Mouse (Mus musculus): ENCODE results near the gene Wfdc9. TPM values are rescaled to one million over a fixed set of nuclear protein-coding genes. Genes with fewer than 3 reads are reported as not detected.

Wfdc9 gene
- polyA plus RNA-seq (2012; rRNA removed), result not detected in 2 replicates

DNA sequence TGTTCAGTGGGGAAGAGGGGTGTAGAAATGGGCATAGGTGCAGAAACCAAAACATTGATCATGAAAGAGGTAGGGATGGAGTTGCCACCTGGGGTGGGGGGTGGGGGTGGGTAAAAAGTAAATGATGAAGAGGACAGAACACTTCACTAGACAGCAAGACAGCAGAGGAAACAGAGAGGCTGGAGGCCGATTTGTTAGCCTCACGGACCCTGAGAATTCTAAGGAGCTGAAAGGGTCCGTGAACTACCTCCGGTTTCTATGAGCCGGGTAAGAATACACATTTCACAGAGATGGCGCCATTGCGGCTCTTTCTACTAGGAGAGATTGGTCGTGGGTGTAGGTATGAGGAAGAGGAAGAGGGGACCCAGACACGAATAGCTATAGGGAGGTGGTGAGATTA is at the start of gene Wfdc9:
Wfdc9 (minus strand) TSS at position 101 of the 400 bp plus-strand sequence.
- WGBS, result 76% methylated on average over 9 of the region's 9 CpGs

DNA sequence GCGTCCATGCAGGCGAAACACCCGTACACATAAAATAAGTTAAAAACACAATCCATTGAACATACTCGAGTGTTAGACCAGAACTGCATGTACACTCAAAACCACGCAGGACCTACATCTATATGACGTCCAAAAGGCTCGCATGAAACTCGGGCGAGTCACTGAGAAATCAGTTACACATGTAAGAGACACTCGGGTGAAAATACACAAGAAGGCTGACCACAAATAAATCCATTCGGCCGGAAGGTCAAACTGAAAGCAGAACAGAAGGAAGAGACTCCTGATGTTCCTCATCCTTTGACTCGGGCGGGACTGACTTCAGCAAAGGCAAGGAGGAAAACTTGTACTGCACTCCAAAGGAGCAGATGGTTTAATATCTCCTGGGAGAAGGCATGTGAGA is 49.6 kb upstream of the Wfdc9 start:
- 87% methylated on average over 14 of the region's 14 CpGs for WGBS
- DNase-seq (ENCODE audit: low read depth, low spot score), result no peak

More for the DNA sequence above, at the start of gene Wfdc9:
- no peak for DNase-seq (ENCODE audit: low read depth, low spot score)

DNA sequence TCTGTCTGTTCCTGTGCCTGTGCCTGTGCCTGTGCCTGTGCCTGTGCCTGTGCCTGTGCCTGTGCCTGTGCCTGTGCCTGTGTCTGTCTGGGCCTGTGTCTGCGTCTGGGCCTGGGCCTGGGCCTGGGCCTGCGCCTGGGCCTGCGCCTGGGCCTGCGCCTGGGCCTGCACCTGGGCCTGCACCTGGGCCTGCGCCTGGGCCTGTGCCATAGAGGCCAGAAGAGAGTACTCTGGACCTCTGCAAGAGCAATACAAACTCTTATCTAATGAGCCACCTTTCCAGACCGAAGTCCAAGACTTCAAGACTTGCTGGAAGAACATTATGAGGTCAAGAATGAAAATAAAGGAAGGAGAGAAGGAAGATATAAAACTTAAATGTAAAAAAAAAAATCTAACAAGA is 48.9 kb upstream of the Wfdc9 start:
- 45% methylated on average over 6 of the region's 6 CpGs for WGBS
- peak; percentile 42 for DNase-seq (ENCODE audit: low read depth, low spot score)

DNA sequence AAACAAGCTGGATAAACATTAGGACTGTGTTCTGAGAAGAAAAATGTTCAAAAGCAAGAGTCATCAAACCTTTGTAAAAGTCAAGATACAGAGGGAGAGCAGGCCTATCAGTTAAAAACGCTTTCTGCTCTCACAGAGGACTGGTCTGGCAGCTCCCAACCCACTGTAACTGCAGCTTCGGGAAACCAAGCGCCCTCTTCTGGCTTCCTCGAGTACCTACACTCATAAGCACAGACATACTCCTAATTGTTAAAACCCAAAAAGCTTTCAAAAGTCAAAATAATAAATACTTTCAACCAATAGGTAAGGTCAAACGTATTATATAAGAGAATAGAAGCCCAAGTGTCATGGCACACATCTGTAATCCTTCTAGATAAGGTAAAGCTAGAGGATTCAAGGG is 47.9 kb upstream of the Wfdc9 start:
- no peak for DNase-seq (ENCODE audit: low read depth, low spot score)
- 86% methylated on average over 5 of the region's 5 CpGs for WGBS

DNA sequence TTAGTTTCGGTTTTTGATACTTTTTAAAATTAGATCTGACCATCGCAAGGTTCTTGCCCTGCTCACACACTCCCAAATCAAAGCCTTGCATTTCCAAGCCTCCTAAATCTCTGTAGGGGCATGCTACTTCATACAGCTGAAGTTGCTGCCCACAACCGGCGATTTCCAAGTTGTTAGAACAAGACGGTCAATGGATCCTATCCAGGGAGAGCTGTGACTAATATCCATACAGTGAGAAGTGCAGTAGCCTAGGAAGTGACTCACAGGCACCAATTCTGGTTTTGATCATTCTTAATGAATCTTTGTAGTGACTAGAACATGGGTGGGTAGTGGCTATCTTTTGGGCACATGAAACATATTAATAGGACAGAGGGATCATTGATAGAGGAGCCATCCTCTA is 45.4 kb upstream of the Wfdc9 start:
- 75% methylated on average over 5 of the region's 5 CpGs for WGBS

DNA sequence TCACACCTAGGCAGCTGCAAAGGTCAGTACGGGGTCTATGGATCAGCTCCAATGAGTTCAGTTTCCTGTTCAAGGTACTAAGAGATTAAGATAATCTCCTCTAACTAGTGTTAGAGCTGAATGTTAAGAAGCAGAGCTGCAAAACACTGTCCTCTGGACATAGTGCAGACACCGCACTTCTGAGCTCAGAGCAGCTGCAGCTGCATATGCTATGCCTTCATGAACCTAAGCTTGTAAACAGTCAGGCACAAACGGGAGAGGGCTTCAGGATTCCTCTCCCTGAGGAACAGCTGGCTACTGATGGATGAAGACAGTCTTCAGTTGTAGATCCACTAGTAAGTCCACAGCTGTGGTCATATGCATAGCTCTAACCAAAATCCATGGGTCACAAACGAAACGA is 44.6 kb upstream of the Wfdc9 start:
- DNase-seq (ENCODE audit: low read depth, low spot score), result no peak
- WGBS, result 49% methylated on average over 5 of the region's 5 CpGs

More for the DNA sequence above, 45.4 kb upstream of the Wfdc9 start:
- DNase-seq (ENCODE audit: low read depth, low spot score), result no peak

DNA sequence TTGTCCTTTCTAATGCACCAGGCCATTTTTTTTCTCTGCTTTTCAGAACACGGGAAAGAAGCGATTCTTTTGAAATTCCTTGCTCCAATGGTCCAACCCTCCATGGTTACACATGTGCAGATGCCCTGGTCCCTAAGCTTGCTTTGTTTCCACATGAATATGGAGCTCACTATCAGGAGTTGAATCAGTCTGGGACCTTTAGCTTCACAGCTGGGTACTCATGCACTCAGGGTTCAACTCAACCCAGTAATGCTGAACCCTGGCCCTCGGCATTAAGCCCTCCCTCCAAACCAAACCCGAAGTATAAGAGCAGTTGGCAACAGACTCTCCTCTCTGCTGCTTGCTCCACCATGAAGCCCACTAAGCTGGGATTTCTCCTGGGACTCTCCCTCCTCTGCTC is 41.8 kb upstream of the Wfdc9 start, which contains the start of gene Spint4:
Spint4 (plus strand) TSS at position 301 of the 400 bp plus-strand sequence.
- DNase-seq (ENCODE audit: low read depth, low spot score), result no peak

DNA sequence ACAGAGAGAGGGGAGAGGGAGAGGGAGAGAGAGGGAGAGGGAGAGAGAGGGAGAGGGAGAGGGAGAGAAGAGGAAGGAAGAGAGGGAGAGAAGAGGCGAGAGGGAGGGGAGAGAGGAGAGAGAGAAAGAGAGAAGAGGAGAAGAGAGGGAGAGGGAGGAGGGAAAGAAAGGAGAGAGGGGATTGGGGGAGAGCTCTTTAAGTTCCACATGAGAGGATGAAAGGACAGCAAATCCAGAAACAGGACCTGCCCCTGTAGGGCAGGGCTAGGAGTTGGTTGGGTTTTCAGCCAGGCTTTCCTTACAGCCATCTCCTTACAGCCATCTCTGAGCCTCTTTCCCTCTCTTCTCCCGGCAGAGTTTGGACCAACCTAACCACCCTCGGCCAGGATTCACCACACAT is 28.4 kb upstream of the Wfdc9 start, which contains the start of gene Wfdc13:
Wfdc13 (plus strand) TSS at position 301 of the 400 bp plus-strand sequence.
- DNase-seq (ENCODE audit: low read depth, low spot score), result no peak
- WGBS, result 74% methylated on average over 3 of the region's 3 CpGs

More for the DNA sequence above, 41.8 kb upstream of the Wfdc9 start, which contains the start of gene Spint4:
- WGBS, result 79% methylated on average over 4 of the region's 4 CpGs

DNA sequence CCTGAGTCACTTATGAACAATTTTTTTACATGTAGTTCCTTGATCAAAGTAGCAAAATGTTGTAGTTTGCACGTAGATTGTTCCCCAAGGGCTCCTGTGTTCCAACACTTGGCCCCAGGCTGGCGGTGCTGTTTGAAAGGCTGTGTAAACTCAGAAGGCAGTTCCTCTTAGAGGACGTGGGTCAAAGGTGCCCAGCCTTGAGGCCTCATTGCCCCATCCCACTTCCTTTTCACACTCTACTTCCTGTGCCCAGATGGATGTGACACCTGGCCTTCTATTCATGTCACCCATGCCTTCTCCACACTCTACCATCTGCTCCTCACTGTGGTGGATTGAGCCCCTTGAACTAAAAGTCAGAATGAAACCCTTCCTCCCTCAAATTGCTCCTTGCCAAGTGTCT is 23.5 kb upstream of the Wfdc9 start:
- peak; percentile 61 for DNase-seq (ENCODE audit: low read depth, low spot score)

DNA sequence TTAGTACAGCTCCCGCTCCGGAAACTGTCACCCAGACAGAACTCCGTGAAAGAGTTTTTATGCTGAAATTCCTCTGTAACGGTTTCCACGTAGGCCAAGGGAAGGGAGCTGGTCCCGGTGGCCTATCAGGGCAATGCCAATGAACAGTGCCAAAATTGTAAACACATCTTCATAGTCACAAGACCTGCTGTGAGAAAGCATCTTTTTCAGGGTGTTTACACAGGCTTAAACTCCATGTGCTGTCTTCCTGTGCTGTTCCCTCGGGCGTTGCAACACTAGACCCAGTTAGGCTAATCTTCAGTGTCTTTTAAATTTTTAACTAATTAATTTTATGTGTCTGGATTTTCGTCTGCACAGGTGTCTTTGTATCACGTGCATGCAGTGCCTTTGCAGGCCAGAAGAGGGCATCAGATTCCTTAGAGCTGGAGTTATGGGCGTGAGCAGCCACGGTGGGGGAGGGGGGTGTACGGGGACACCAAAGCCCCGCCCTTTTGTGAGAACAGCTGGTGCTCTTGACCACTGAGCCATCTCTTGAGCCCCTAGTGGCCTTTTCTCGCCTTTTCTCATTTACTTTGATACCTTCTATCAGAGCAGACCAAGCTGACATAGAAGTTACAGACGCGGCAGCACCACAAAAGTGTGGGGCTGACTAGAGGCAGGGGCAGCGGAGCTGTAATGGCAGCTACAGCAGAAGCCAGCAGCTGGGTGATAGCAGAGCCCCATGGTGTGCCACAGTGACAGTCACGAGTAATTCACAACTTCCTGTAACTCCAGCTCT is 22.7 kb upstream of the Wfdc9 start:
- DNase-seq (ENCODE audit: low read depth, low spot score), result no peak
- WGBS, result 10% methylated on average over 19 of the region's 19 CpGs

More for the DNA sequence above, 23.5 kb upstream of the Wfdc9 start:
- 13% methylated on average over 3 of the region's 3 CpGs for WGBS

DNA sequence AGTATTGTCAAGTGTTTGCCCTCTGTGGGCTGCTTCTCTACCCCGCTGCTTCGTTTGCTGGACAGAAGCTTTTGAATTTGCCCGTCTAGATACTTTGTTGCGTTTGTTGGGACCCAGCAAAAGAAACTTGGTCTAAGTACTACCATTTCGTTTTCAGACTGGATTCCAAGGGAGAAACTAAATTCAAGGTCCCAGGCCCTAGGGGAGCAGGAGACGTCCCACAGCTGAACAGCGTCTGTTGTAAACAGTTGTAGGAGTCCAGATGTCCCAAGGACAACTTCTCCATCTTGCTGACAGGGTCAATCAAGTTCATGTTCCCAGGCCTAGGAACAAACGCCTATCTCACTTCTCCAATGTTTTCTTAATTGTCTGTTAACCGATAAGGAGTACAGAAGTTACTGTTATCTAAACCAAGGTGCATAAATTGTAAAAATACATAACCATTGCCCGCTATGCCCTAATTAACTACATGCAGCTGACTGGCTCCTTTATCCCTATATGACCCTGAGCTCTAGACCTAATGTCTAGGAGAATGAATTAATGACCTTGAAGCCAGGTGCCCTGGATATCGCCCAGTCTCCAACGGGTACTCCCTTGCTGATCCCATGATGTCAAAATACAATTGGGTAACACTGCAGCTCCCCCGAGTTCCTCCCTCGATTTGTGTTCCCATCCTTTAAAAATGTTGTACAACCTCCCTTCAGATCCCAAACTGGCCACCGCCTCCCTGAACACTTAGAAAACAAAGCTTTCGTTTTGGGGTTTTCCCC is 20.7 kb upstream of the Wfdc9 start:
- WGBS, result 55% methylated on average over 16 of the region's 16 CpGs
- no peak for DNase-seq (ENCODE audit: low read depth, low spot score)

DNA sequence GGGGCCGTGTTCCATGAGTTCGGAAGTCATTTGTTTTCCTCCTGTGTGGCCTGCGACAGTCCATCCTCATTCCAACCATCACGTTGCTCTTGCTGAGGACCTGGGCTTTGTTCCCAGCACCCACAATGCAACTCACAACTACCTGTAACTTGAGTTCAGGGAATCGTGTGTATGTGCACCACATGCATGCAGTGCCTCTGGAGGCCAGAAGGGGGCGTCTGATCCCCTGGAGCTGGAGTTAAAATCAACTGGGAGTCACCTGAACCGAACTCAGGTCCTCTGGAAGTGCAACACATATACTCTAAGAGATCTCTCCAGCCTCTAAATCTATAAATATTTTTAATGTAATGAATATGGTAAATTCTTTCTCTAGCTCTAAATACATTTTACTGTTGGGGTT is 19.7 kb upstream of the Wfdc9 start:
- DNase-seq (ENCODE audit: low read depth, low spot score), result no peak
- WGBS, result 83% methylated on average over 7 of the region's 7 CpGs

DNA sequence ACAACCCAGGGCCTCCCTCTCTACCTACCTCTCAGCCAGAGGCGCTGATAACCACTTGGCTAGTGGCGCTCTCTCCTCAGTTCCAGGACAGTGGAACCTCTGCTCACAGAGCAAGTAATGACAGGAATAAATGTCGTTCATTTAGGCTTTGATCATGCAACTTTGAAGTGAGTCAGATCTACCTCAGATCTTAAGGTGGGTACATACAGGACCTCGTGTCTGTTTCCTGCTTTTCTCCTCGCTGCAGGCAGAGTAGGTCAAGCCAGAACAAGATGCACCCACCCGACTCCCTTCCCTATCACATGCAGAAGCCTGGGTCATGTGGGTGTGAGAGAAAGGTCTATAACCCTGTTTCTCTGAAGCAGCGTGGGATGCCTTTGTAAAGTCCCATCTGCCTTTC is 17.6 kb upstream of the Wfdc9 start, which contains the start of gene Wfdc11:
Wfdc11 (minus strand) TSS at position 101 of the 400 bp plus-strand sequence.
- DNase-seq (ENCODE audit: low read depth, low spot score), result no peak
- 66% methylated on average over 7 of the region's 7 CpGs for WGBS

DNA sequence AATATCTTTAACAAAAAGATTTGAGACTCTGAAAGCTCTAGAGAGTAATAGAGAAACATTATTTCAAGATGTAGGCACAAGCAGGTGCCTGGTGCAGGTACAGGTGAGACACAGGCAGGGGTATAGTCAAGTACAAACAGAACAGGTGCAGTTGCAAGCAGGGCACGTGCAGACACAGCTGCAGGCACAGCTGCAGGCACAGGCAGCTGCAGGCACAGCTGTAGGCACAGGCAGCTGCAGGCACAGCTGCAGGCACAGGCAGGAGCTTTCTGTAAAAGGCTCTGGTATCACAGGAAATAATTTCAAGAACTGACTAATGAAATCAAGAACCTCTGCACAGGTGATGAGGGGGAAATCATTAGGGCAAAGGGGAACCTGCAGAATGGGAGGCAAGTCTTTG is 14.6 kb upstream of the Wfdc9 start:
- 0% methylated on average over 1 of the region's 1 CpGs for WGBS
- no peak for DNase-seq (ENCODE audit: low read depth, low spot score)

DNA sequence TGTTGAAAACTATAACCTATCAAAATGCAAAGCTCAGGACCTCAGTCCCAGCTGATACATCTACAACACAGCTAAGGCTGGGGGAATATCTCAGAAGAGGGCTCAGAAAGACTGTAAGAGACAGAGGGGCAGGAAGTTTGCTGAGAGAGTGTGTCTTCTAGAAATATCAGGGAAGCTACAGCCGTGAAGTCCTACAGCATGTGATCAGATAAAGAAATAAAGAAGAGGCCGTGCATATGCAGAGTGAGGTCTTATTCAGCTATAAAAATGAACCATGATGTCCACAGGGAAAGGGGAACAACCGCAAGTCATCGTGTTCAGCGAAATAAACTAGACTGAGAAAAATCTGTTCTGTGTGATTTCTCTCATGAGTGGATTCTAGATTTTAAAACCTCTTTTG is 13.9 kb upstream of the Wfdc9 start:
- DNase-seq (ENCODE audit: low read depth, low spot score), result no peak
- WGBS, result 72% methylated on average over 5 of the region's 5 CpGs

DNA sequence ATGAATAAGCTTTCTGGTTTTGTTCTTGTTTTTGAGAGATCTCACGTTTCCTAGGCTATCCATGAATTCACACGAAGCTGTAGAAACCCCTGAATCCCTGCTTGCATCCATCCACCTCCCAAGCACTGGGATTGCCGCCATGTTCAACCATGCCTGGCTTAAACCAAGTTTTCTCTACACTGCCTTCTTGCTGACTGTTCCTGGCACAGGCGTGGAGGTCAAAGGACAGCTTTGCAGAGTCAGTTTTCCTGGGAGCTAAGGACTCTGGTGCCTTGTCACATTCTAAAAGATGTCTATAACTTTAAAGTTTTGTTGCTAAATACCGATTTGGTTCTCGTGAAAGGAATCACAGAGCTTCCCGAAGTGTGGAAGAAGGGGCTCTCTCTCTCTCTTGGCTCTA is 8.5 kb upstream of the Wfdc9 start:
- 83% methylated on average over 7 of the region's 7 CpGs for WGBS
- DNase-seq (ENCODE audit: low read depth, low spot score), result no peak

DNA sequence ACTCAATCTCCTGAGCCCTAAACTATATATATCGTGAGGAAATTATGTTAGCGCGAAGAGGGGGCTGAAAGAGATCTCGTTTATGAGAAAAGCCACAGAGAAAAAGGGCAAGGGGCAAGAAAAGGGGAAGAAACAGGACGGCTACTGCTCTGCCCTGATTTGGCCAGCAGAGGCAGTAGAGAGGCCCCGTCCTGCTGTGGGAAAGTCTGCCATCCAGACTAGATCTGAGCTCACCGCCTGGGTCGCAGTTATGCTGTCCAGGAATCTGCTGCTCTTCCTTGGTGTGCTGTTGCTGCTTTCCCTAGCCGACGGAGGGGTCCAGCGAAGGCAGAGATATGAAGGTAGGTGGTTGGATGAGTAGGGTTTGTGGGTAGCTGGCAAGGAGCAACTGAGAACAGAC is 525 bp downstream of the Wfdc9 start, which contains the start of gene Wfdc10:
Wfdc10 (plus strand) TSS at position 189 of the 400 bp plus-strand sequence.
- DNase-seq (ENCODE audit: low read depth, low spot score), result no peak

DNA sequence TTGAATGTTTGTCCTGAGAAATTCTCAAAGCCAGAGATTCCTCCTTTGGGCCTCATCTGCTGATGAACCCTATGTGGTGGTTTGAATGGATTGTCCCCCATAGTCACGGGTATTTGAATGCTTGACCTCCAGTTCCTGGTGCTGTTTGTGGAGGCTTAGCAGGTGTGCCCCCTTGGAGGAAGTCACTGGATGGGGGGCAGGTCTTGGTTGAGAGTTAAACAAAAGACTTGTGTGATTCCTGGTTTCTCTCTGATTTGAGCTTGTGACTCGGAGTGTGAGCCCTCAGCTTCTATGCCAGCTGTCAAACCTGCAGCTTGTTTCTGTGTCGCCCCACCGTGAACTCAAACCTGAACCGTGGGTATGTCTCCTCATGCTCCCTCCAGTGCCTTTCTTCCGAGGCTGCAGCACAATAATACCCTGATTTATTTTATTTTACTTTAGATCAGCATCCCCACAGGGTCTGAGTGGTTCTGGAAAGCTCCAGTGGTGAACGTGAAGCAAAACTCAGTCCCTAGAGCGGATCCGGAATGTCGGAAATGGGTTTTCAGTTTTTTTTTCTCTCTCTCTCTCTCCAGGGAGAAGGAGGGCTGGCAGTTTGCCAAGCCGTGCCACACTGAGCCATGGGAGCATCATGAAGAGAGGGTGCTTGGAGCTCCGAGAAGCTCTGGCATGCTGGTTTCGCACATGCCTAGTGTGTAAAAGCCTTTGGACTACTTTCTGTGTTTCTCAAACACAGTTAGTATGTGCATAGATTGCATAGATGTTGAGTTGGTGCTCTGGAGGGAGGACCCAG is 14.3 kb downstream of the Wfdc9 start:
- 75% methylated on average over 13 of the region's 13 CpGs for WGBS
- DNase-seq (ENCODE audit: low read depth, low spot score), result no peak

More for the DNA sequence above, 525 bp downstream of the Wfdc9 start, which contains the start of gene Wfdc10:
- whole genome bisulfite sequencing, result 13% methylated on average over 11 of the region's 11 CpGs

DNA sequence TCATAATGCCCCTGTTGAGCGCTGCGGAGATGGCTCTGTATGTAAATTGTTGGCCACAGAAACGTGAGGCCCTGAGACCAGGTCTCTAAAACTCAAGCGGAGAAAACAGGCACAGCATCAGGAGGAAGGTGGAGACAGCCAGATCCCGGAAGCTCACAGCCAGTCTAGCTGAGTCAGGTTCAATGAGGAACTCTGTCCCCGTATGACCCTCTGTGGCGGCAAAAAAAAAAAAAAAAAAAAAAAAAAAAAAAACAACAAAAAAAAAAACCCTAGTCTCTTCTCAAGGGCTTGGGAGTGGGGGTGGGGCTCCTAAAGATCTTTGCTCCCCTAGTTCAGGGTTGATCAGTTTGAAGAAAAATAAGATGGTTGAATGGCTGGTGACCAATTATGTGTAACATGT is 15.3 kb downstream of the Wfdc9 start:
- 43% methylated on average over 7 of the region's 7 CpGs for WGBS
- DNase-seq (ENCODE audit: low read depth, low spot score), result no peak

DNA sequence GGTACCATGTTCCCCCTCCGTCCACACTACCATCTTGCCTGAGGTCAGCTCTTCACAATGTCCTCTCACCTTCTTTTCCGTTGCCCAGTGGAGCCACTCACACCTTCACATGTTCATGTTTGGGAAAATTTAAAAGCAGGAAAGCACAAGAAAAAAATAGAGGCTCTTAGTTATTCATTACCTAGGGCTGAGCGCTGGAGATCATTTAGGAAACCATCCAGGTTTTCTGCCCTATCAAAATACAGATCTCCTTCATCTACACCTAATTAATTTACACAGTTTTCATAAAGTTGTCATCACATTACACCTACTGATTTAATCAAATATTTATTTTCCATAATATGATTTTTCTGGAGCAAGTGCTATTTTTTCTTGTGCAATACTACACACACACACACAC is 17.7 kb downstream of the Wfdc9 start, which contains the start of gene Wfdc16:
Wfdc16 (minus strand) TSS at position 101 of the 400 bp plus-strand sequence.
- no peak for DNase-seq (ENCODE audit: low read depth, low spot score)
- WGBS, result 44% methylated on average over 3 of the region's 3 CpGs

All from large intestine, adult 2 months (tissue).